Mouse (Mus musculus) E14TG2a.4 (cell line): Measurements from ENCODE around the gene Nt5dc3.

Experiments used
- H3K27me3 ChIP-seq: 2 replicates; pipeline ENCODE4 v1.6.1; 2014; ENCODE audit warnings: low read length, control low read depth; ENCODE audit not compliant: insufficient read depth
- H3K36me3 ChIP-seq: 2 replicates; pipeline ENCODE4 v1.6.1; 2014; ENCODE audit warnings: low read length, control low read depth; ENCODE audit not compliant: insufficient read depth
- H3K4me1 ChIP-seq: replicated peaks from 2 replicates; pipeline ENCODE4 v1.6.1; 2014; ENCODE audit warnings: low read depth, low read length, control low read depth
- H3K4me3 ChIP-seq: replicated peaks from 2 replicates; pipeline ENCODE4 v1.5.1; 2014; ENCODE audit warnings: mild to moderate bottlenecking, low read length
- H3K9me3 ChIP-seq: 2 replicates; pipeline ENCODE4 v1.6.1; 2014; ENCODE audit warnings: low read length, control low read depth
- CTCF ChIP-seq: conservative IDR thresholded peaks from 2 replicates; pipeline ENCODE4 v1.5.1; 2014; ENCODE audit warnings: low read length
- NANOG ChIP-seq: IDR thresholded peaks from 2 replicates; pipeline ENCODE4 v1.6.1; 2014; ENCODE audit warnings: borderline replicate concordance, low read length, mixed read lengths
- POU5F1 ChIP-seq: IDR thresholded peaks from 2 replicates; pipeline ENCODE4 v1.6.1; 2014; ENCODE audit warnings: low read length, borderline replicate concordance

Gene Nt5dc3

GRCm38 (mm10) chr10:86773360-86773759 is 5.4 kb upstream of the Nt5dc3 start:
- Histone ChIP-seq H3K4me3 (no peak overlapping the region), H3K4me1 (peaks cover 50% of the 10 kb centered on the region), H3K27me3 (peaks cover 7% of the 10 kb centered on the region; the same call in 1 of the 2 replicates), H3K9me3 (no peaks in the 10 kb centered on the region), H3K36me3 (no peaks in the 10 kb centered on the region)
- TF ChIP-seq POU5F1 (no peak), NANOG (no peak), CTCF (no peak)

DNA sequence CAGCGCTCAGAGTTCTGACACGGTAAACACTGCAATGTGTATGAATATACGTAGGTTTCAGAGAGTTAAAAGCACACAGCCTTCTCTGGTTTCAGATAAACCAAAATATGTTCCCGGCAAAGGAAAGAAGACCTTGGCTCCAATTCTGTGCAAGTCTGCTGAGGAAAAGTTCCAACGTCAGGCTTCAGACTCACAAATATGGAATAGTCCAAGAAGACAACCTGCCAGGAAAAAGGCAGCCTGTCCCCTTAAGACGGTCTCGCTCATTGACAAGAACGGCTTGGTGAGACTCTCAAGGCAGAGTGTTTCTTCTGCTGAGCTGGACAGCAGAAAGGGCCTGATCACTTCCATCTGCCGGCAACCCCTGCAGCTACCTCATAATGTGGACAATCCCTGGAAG is 2.5 kb upstream of the Nt5dc3 start:
- TF ChIP-seq CTCF: no peak
- Histone ChIP-seq H3K27me3 (peaks cover 10% of the 10 kb centered on the region; the same call in 1 of the 2 replicates), H3K4me3 (no peak overlapping the region), H3K36me3 (no peaks in the 10 kb centered on the region), H3K4me1 (peaks cover 44% of the 10 kb centered on the region), H3K9me3 (no peaks in the 10 kb centered on the region)

DNA sequence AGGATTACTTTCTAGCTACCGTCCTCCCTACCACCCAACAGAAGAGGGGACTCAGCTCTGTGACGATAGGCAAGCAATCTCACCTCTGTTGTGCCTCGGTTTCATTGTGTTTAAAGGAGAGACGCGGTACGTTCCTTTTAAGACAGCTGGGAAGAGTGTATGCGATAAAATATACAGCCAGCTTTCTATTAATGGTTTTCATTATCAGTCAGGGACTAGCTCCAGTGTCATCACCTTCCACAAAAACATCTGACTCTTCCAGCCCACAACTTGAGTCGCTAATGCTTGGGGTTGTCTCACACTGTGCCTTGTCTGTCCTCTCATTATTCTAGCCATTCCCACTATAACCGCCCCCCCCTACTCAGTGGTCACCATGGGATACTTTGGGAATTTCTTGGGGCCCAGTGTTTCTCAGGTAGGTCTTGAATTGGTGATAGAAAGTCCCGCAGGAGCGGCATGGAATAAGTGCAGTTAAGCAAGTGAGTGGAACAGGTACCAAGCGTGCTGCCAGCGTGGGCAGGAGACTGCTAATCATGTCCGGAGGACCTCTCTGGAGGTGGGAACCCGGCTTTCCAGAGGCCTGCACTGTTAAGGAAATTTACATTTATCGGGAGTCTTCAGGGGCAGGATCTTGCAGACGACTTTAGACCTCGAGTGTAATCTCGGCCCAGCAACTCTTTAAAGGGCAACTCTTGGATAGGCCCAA is 1.0 kb upstream of the Nt5dc3 start:
- H3K4me1 ChIP-seq: peaks cover 43% of the 10 kb centered on the region
- peaks cover 9% of the 10 kb centered on the region; the same call in 1 of the 2 replicates for H3K27me3 ChIP-seq
- TF ChIP-seq POU5F1 (no peak), NANOG (no peak), CTCF (no peak)
- H3K36me3 ChIP-seq: no peaks in the 10 kb centered on the region
- H3K4me3 ChIP-seq: peak overlapping the region; percentile 91
- no peaks in the 10 kb centered on the region for H3K9me3 ChIP-seq

GRCm38 (mm10) chr10:86779117-86779755 is 431 bp downstream of the Nt5dc3 start:
- Histone ChIP-seq H3K9me3 (no peaks in the 10 kb centered on the region), H3K4me1 (peaks cover 57% of the 10 kb centered on the region), H3K4me3 (peak overlapping the region; percentile 91), H3K27me3 (peaks cover 8% of the 10 kb centered on the region; the same call in 1 of the 2 replicates), H3K36me3 (no peaks in the 10 kb centered on the region)
- TF ChIP-seq POU5F1 (no peak), NANOG (no peak), CTCF (no peak)

DNA sequence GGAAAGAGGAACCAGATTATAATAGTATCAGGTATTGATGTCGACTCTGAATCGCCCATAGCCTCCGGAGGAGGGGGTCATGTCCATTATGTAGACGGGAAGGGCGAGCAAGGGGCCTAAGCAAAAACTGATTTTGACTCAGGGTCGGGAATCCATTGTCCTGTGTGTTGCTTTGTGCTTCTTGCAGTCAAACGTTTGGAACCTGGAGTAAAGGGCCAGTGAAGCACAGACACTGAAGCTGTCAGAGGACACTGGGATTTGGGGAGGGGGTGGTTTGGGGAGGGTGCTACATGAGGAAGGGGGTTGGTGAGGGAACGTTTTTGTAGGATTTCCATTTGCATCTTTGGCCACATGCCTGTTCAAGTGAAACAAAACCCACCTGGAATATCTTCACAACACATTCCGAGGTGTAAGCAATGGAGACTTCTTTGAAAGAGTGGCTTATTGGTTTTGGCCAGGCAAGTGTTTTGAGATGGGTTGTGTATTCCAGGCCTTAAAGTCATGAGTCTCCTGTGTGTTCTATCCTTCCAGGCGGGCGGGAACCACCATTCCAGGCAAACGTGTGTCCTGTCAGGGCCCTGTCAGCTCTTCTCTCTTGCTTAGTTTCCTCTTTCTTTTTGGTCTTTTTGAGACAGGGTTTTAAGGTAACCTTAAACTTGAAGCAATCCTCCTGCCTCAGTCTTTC is 1.2 kb downstream of the Nt5dc3 start:
- no peak for TF ChIP-seq NANOG
- TF ChIP-seq POU5F1: no peak
- no peak for TF ChIP-seq CTCF
- H3K36me3 ChIP-seq: no peaks in the 10 kb centered on the region
- H3K27me3 ChIP-seq: peaks cover 4% of the 10 kb centered on the region; the same call in 1 of the 2 replicates
- peaks cover 65% of the 10 kb centered on the region for H3K4me1 ChIP-seq
- peak overlapping the region; percentile 91 for H3K4me3 ChIP-seq
- no peaks in the 10 kb centered on the region for H3K9me3 ChIP-seq

- no peaks in the 10 kb centered on the region for H3K9me3 ChIP-seq
- no peak overlapping the region; the same call in 1 of the 2 replicates for H3K4me3 ChIP-seq
- H3K27me3 ChIP-seq: peaks cover 4% of the 10 kb centered on the region; the same call in 1 of the 2 replicates
- H3K4me1 ChIP-seq: peaks cover 82% of the 10 kb centered on the region
- TF ChIP-seq CTCF: no peak
- TF ChIP-seq NANOG: no peak
- no peak for TF ChIP-seq POU5F1
- H3K36me3 ChIP-seq: no peaks in the 10 kb centered on the region
These were observed 2.8 kb downstream of the Nt5dc3 start for GRCm38 (mm10) chr10:86781641-86782040.

DNA sequence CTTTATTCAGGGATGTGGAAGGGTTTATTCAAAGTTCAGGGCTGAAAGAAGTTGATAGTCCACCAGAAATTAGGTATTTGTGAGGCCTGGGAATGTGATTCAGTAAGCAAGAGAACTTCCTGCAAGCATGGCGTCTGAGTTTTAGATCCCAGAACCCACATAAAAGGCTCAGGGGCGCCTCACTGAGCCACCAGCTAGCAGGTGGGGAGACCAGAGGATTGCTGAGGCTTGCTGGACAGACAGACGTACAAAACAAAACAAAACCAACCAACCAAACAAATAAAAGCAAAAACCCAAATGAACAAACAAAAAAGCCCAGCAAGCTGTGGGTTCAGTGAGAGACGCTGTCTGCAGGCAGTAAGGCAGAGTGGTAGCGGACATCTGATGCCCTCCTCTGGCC is 3.9 kb downstream of the Nt5dc3 start:
- H3K27me3 ChIP-seq: peaks cover 2% of the 10 kb centered on the region; the same call in 1 of the 2 replicates
- TF ChIP-seq NANOG (no peak), CTCF (no peak), POU5F1 (no peak)
- peaks cover 83% of the 10 kb centered on the region for H3K4me1 ChIP-seq
- no peaks in the 10 kb centered on the region for H3K9me3 ChIP-seq
- H3K36me3 ChIP-seq: no peaks in the 10 kb centered on the region
- H3K4me3 ChIP-seq: no peak overlapping the region

DNA sequence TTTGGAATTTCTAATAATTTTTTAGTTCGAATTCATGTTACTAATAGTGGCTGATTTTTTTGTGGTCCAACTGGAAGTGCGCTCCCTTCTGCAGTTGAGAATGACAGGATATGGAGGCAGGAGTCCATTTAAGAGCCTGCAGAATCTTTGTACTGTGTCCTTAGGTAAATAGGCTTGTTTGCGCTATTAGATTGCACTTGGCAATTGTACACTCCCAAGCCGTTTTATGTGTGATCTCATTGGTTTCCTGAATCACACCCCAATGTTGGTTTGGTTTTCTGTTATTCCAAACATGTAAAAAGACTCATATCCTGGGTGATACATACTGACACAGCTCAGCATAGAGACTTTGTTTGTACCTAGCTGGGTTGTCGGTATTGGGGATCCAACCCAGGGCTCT is 4.8 kb downstream of the Nt5dc3 start:
- Histone ChIP-seq H3K4me1 (peaks cover 85% of the 10 kb centered on the region), H3K36me3 (no peaks in the 10 kb centered on the region), H3K9me3 (no peaks in the 10 kb centered on the region), H3K4me3 (no peak overlapping the region), H3K27me3 (peaks cover 2% of the 10 kb centered on the region; the same call in 1 of the 2 replicates)
- TF ChIP-seq CTCF (no peak), NANOG (no peak), POU5F1 (no peak)
